Comparison of ENCODE assay signal across 8 mouse cellular contexts in genomic region chr6:114347831-114348754, GRCm38 (mm10). TPM values are rescaled to one million over a fixed set of nuclear protein-coding genes. Genes with fewer than 3 reads are reported as not detected.
DNase-seq lines count a peak whose midpoint lies in the region; ATAC-seq lines count a peak whose summit lies in the region.

No protein-coding gene starts in this region.

- no peak overlapping the region for H3K4me3 ChIP-seq in intestine, embryonic 16.5 days (ENCODE audit: low read length)
- no peak overlapping the region for H3K4me3 ChIP-seq in midbrain, embryonic 15.5 days

- H3K27me3 ChIP-seq in intestine, embryonic 16.5 days (replicated peaks; ENCODE audit: control insufficient read depth, insufficient read depth, low read length) = no peaks in the 10 kb centered on the region
- H3K27me3 ChIP-seq in midbrain, embryonic 15.5 days (replicated peaks) = 0 out of 2 replicates have a peak, but pooled peaks cover 3% of the 10 kb centered on the region

- peak; percentile 44; the same call in 1 of the 2 replicates for ATAC-seq in intestine, embryonic 16.5 days
- ATAC-seq in midbrain, embryonic 15.5 days (replicated peaks) = peak; percentile 60
- ATAC-seq in megakaryocyte, adult 5-6 weeks (ENCODE audit: poor library complexity, severe bottlenecking) = no peak

- DNase-seq in adrenal gland, postnatal 10 days = peak; percentile 12
- no peak for DNase-seq in adrenal gland, postnatal 4 days (ENCODE audit: low spot score in 2 of 2)
- DNase-seq in embryo, embryonic 10 days (ENCODE audit: low spot score) = peak; percentile 75
- DNase-seq in spleen, adult 18-20 months = no peak
- DNase-seq in spleen, adult 12 weeks (ENCODE audit: low spot score) = no peak

- no peaks in the 10 kb centered on the region for H3K9me3 ChIP-seq in intestine, embryonic 16.5 days (ENCODE audit: control insufficient read depth, low read length)
- no peaks in the 10 kb centered on the region for H3K9me3 ChIP-seq in midbrain, embryonic 15.5 days

- H3K36me3 ChIP-seq in intestine, embryonic 16.5 days (ENCODE audit: control insufficient read depth, insufficient read depth, low read length) = no peaks in the 10 kb centered on the region
- H3K36me3 ChIP-seq in midbrain, embryonic 15.5 days (replicated peaks) = no peaks in the 10 kb centered on the region

- H3K9ac ChIP-seq in intestine, embryonic 16.5 days (ENCODE audit: low read depth, low read length) = no peak overlapping the region
- no peak overlapping the region for H3K9ac ChIP-seq in midbrain, embryonic 15.5 days

- H3K27ac ChIP-seq in intestine, embryonic 16.5 days (ENCODE audit: low read length) = no peak overlapping the region
- 0 out of 2 replicates have a peak overlapping the region, but pooled peaks have one; percentile 13 for H3K27ac ChIP-seq in midbrain, embryonic 15.5 days

- no peaks in the 10 kb centered on the region for H3K4me1 ChIP-seq in intestine, embryonic 16.5 days (ENCODE audit: control insufficient read depth, insufficient read depth, low read length)
- H3K4me1 ChIP-seq in midbrain, embryonic 15.5 days = peaks cover 7% of the 10 kb centered on the region

- WGBS in intestine, embryonic 16.5 days = 34% methylated on average over 13 of the region's 13 CpGs
- WGBS in midbrain, embryonic 15.5 days = 33% methylated on average over 13 of the region's 13 CpGs

- H3K4me2 ChIP-seq in intestine, embryonic 16.5 days (ENCODE audit: low read depth, low read length) = no peak overlapping the region
- no peak overlapping the region for H3K4me2 ChIP-seq in midbrain, embryonic 15.5 days

RNA-seq across cellular contexts. Expression of gene Hrh1, which starts 49.6 kb away (rescaled TPM):
- under 1 TPM; 0.84 to 0.97 TPM for total RNA-seq in adrenal gland, postnatal 10 days (2021)
- total RNA-seq in adrenal gland, postnatal 4 days (2021) = 1 to 10 TPM; 1.2 to 2.1 TPM
- 1.1 and 1.2 TPM in 2 replicates for polyA plus RNA-seq in intestine, embryonic 16.5 days (2015; fragmentation: Nextera tagmentation; extraction: Ambion mirVana)
- 0.89 and 0.93 TPM in 2 replicates for polyA plus RNA-seq in midbrain, embryonic 15.5 days (2015; fragmentation: Nextera tagmentation; extraction: Ambion mirVana)
- 0.23 and 0.78 TPM in 2 replicates for total RNA-seq in megakaryocyte, adult 5-6 weeks (2015)
- 1.1 TPM in 1 of 2 replicates, not detected in the other for total RNA-seq in megakaryocyte, adult 5-6 weeks (2017)

Comparison
In these comparisons a context has a peak if more than half of its experiments do, and no peak if none do; other contexts are left out.
1. DNase-seq: peak in adrenal gland, postnatal 10 days (single experiment) and embryo, embryonic 10 days (single experiment); none in adrenal gland, postnatal 4 days (0 of 2), spleen, adult 18-20 months (0 of 2) and spleen, adult 12 weeks (single experiment).